Mouse (Mus musculus) R1 (cell line): ENCODE measurements around the gene Tent4b.
A peak's percentile ranks its signal among the peaks of the same experiment; 100 is the strongest.

Source experiments
- DNase-seq: peaks from one replicate; pipeline ENCODE4 v3.0.0-alpha.2; 2018; ENCODE audit warnings: low read depth, low spot score

Tent4b gene

GRCm38 (mm10) chr8:88279220-88279619 is 80.2 kb downstream of the Tent4b start:
- no peak for DNase-seq

GRCm38 (mm10) chr8:88279670-88280069 is 80.7 kb downstream of the Tent4b start:
- DNase-seq: no peak

DNA sequence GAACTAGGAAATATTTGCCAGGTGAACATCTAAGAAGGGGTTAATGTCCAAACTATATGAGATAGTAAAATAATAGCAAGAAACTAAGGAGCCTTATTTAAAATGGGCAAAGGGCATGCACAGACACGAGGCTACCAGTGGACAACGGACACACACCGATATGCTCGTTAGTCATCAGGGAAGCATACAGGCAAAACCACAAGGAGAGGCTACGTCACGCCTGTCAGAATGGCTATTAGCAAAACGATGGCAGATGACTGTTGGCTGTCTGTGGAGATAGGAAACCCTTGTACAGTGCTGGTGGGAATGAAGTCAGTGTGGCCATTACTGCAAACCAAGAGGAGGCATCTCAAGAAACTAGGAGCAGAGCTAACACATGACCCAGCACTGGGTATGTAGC is 81.9 kb downstream of the Tent4b start:
- no peak for DNase-seq

DNA sequence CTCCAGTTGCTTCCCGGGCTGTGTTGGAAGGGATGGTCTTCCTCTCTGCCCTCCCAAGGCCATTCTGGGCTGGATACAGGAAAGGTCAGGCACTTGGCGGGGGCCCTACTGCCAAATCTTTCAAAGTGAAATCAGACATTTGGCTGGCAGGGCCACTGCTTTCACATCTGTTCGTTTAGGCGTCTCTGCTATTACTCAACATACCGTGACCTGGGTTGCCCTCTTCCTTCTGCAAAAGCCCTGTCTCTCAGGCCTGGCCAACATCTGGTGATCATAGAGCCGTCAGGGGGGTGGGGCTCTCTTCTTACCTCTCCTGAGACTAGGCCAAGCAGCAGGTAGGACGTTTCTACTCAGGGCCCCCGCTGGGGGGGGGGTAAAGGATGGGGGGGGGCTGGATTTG is 83.7 kb downstream of the Tent4b start:
- DNase-seq: no peak

- no peak for DNase-seq
These were observed 84.5 kb downstream of the Tent4b start for GRCm38 (mm10) chr8:88283243-88284115.

DNA sequence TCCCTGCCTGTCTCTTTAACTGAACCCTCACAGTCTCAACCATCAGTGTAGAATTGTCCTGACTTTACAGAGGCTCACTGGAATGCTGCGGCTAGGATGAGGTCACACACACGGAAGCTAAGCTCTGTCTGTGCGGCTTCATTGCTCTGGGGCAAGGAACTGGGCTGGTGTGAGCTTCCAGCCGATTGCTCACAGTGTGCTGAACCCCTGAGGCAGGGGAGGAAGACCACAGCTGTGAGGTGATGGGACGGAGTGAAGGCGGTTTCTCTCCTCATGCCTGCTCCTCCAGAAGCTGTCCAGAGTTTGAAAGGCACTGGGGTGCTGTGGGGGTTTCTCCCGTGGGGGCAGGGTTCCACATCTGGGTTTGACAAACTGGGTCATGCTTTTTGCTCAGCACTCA is 85.7 kb downstream of the Tent4b start:
- DNase-seq: no peak

DNA sequence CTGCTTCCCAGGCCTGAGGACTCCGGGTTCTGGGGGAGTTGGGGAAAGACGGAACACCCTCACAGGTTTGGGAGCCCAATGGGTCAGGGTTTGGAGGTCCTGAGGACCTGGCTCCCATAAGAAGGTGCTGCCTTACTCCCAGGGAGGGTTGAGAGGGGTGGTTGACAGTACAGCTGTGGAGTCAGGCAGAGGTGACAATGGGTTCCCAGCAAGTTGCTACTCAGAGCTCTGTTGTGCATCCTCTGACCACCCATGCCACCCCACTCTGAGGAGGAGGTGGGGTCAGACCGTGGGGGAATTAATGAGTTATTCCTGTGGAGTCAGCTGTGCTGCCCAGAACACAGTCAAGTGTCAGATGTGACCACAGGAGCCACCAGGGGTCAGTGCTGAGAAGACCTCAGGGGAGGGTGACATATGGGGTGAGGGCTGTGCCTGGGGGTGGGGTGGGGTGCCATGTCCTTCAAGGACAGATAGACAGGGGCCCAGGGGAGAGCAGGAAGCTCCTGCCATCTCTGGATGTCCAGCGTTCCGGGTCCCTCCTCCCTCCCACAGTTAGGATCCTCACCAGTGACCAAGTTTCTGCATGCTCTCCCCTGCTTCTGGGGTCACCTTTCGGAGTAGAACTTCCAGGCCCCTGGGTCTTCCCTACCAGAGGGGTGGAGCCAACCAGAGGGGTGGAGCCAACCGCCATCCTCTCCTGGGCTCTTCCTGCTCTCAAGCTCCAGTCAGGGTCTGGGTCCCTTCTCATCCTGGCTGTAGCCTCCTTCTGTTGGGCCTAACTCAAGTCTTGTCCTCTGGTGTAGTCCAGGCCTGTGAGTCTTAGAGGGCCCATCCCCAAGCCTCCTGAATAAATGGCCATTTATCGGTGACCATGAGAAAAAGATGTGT is 86.7 kb downstream of the Tent4b start:
- DNase-seq: no peak

DNA sequence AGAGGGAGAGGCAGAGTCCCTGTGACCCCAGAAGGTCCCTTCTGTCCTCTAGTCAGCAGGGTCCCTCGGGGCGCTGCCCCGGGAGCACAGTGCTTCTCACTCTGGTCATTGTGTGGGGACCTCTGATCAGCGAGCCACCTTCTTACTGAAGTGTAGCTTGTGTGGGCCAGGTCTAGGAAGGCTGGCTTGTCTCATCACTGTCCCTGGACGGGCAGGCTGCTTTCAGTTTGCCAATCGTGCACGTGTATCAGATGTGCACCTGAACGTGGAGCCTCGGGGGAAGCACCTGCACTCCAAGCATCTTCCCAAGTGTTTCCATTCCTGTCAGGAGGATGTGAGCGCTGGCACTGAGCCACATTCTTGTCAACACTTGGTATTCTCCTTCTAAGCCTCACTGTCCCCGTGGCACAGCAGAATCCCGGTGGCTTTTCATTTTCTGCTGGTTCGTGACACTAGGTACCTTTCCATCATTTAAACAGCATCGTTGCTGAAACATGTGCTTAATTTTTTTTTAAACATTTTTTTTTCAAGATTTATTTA is 87.5 kb downstream of the Tent4b start:
- DNase-seq: no peak

DNA sequence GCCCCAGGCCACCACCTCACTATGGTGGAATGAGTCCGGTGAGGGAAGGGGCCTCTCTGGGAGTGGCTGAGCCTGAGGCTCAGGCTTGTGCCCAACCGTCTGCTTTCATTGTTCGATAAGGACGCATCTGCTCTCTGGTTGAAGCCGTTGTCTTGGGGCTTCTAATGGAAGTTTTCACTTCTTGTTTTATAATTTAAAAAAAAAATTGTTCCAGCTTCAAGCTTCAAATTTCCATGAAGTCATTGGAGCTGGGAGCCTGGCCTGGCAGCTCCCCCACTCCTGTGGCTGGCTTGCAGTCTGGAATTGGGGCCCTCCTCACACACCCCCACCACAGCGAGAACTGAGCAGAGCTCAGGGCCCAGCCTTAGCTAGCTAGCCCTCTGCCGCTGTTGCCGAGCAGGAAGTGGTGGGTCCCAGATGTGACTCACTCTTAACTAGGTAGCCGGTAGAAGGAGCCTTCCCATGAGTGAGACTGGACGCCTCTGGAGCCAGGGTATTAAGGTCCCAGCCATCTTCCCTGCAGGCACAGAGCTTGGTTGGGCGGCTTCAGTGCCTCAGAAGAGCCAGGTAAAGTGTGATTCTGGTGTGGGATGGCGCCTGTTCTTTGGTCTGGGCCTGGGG is 89.7 kb downstream of the Tent4b start:
- DNase-seq: peak; percentile 24

- no peak for DNase-seq
These were observed 90.9 kb downstream of the Tent4b start for GRCm38 (mm10) chr8:88289901-88290300.

GRCm38 (mm10) chr8:88290326-88291304 is 91.6 kb downstream of the Tent4b start:
- DNase-seq: no peak

- no peak for DNase-seq
These were observed 92.3 kb downstream of the Tent4b start for GRCm38 (mm10) chr8:88291305-88291690.

DNA sequence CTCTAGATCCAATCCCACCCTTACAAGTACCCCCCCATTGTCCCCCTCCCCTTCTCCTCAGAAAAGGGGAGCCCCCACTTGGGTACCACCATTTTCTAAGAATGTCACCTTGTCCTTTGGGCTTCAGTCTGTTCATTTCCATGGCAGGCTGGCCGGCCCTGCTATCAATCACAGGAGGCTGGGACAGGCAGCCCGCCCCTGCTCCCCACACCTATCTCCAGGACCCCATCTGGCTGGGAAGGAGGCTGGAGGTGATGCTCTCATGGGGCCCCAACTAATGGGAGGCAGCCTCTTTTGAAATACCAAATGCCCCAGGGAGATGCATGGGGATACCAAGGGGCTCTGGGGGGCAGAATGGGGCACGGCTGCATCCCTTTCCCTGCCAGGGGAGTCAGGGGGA is 93.9 kb downstream of the Tent4b start:
- DNase-seq: no peak

DNA sequence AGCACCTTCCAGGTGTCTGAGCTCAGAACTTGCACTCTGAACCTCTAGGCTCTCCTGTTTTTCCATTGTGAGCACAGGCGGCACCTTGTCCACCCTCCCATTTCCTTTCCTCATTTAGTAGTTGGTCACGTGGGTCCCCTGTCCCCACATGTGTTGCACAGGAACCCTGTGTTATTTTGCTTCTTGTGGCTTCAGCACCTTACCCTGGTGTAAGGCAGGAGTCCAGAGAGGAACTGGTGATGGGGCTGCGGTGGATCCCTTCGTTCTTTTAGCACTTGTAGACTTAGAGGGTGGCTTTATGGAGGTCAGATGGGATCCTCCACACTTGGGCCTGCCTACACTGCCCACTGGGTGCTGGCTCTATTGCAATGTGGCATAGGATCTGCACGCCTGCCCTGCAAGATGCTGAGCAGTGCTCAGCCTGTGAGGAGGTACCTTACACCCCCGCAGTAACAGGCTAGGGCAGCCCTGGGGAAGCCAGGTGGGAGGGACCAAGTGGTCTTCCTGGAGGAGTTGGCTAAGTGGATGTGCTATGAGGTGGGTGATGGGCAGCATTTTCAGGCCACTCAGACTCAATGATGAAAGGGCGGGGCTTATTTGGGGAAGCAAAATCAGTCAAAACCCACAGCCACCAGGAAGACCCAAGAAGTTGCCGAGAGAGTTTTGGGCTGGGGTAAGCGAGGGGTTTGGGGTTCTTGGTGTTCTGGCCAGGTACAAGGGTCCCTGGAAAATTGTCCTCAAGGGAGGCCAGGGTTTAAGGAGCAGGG is 94.8 kb downstream of the Tent4b start:
- DNase-seq: no peak

- no peak for DNase-seq
These were observed 96.0 kb downstream of the Tent4b start for GRCm38 (mm10) chr8:88294977-88295376.

- DNase-seq: no peak
These were observed 99.1 kb downstream of the Tent4b start for GRCm38 (mm10) chr8:88297976-88298732.

GRCm38 (mm10) chr8:88298733-88299103 is 99.7 kb downstream of the Tent4b start:
- no peak for DNase-seq

- DNase-seq: no peak
These were observed 101.0 kb downstream of the Tent4b start for GRCm38 (mm10) chr8:88299907-88300603.
